Mouse (Mus musculus): Measurements from ENCODE around the gene Dnajb5.

GRCm38 (mm10) chr4:42915966-42916365 lies 33.6 kb upstream of the Dnajb5 start:
- TF ChIP-seq CTCF (IDR thresholded peaks at IDR 0.05; ENCODE audit: low read depth, low read length) (no peak), EP300 (IDR thresholded peaks at IDR 0.05; ENCODE audit: insufficient read depth, low read depth, low read length) (no peak), POLR2A (IDR thresholded peaks at IDR 0.05; ENCODE audit: insufficient read depth, low read length) (no peak)

All from ES-Bruce4 (cell line).